Mouse (Mus musculus) gastrocnemius, postnatal 25 days (tissue): Measurements from ENCODE around the gene Atxn2l. TPM values are rescaled to one million over a fixed set of nuclear protein-coding genes. Genes with fewer than 3 reads are reported as not detected.
"Not testable (repeated sequence)": the region's sequence is repeated elsewhere in the genome, so short reads cannot be mapped to it uniquely, and the experiment has no call there.

Source experiments
- DNase-seq: peaks from one replicate; pipeline ENCODE4 v3.0.0; 2022
- total RNA-seq, 2 experiments: library from RNA; stranded (reverse); gene quantifications; 1 replicate in 1 of 2; 2 replicates in 1 of 2; pipeline ENCODE4 v1.2.3; 2021

The Atxn2l gene
- total RNA-seq, 2 experiments from 2014 or later = 26.0 to 26.4 TPM

GRCm38 (mm10) chr7:126491005-126491404 lies 12.2 kb downstream of the Atxn2l start:
- DNase-seq = no peak

- not testable (repeated sequence) for DNase-seq
Measured at GRCm38 (mm10) chr7:126487617-126488385, 15.4 kb downstream of the Atxn2l start.

GRCm38 (mm10) chr7:126487052-126487483 lies 16.2 kb downstream of the Atxn2l start, which contains the start of gene Tufm:
Gene Tufm, plus strand, starts transcription at chr7:126487361.
- DNase-seq = peak; percentile 96

- DNase-seq = peak; percentile 88
Measured at GRCm38 (mm10) chr7:126482392-126482871, 20.8 kb downstream of the Atxn2l start.

GRCm38 (mm10) chr7:126481699-126482098 lies 21.5 kb downstream of the Atxn2l start:
- DNase-seq = no peak

- DNase-seq = peak; percentile 89
Measured at GRCm38 (mm10) chr7:126474993-126475581, 28.1 kb downstream of the Atxn2l start, which contains the start of gene Sh2b1. Gene Sh2b1, minus strand, starts transcription at chr7:126475424.

GRCm38 (mm10) chr7:126474486-126474955 lies 28.7 kb downstream of the Atxn2l start:
- no peak for DNase-seq

- peak; percentile 4 for DNase-seq
Measured at GRCm38 (mm10) chr7:126473470-126474086, 29.7 kb downstream of the Atxn2l start.

GRCm38 (mm10) chr7:126472713-126473112 lies 30.5 kb downstream of the Atxn2l start:
- DNase-seq = peak; percentile 8

- peak; percentile 7 for DNase-seq
Measured at GRCm38 (mm10) chr7:126472306-126472705, 30.9 kb downstream of the Atxn2l start.

- DNase-seq = no peak
Measured at GRCm38 (mm10) chr7:126471853-126472252, 31.4 kb downstream of the Atxn2l start.

- no peak for DNase-seq
Measured at GRCm38 (mm10) chr7:126471361-126471760, 31.9 kb downstream of the Atxn2l start.

GRCm38 (mm10) chr7:126470077-126470476 lies 33.2 kb downstream of the Atxn2l start:
- DNase-seq = peak; percentile 5

- peak; percentile 17 for DNase-seq
Measured at GRCm38 (mm10) chr7:126467834-126468627, 35.2 kb downstream of the Atxn2l start.

- DNase-seq = peak; percentile 37
Measured at GRCm38 (mm10) chr7:126467271-126467670, 36.0 kb downstream of the Atxn2l start.

- DNase-seq = peak; percentile 16
Measured at GRCm38 (mm10) chr7:126466707-126467106, 36.5 kb downstream of the Atxn2l start.

GRCm38 (mm10) chr7:126466116-126466515 lies 37.1 kb downstream of the Atxn2l start:
- no peak for DNase-seq

GRCm38 (mm10) chr7:126465246-126466030 lies 37.8 kb downstream of the Atxn2l start:
- DNase-seq = peak; percentile 83

- peak; percentile 86 for DNase-seq
Measured at GRCm38 (mm10) chr7:126464836-126465235, 38.4 kb downstream of the Atxn2l start.

- DNase-seq = peak; percentile 85
Measured at GRCm38 (mm10) chr7:126464121-126464520, 39.1 kb downstream of the Atxn2l start.

- peak; percentile 77 for DNase-seq
Measured at GRCm38 (mm10) chr7:126463547-126463946, 39.7 kb downstream of the Atxn2l start.
